Mouse (Mus musculus): ENCODE measurements around the gene Pard3b.

- TF ChIP-seq POLR2A (IDR thresholded peaks at IDR 0.05; ENCODE audit: borderline replicate concordance, low read depth, low read length) (no peak), CTCF (IDR thresholded peaks at IDR 0.05; ENCODE audit: low read depth, low read length) (no peak)
These were observed 991.3 kb downstream of the Pard3b start for GRCm38 (mm10) chr1:62629952-62630351.

Measured in bone marrow macrophage, adult 2 months (primary cell).